In the genomic region with DNA sequence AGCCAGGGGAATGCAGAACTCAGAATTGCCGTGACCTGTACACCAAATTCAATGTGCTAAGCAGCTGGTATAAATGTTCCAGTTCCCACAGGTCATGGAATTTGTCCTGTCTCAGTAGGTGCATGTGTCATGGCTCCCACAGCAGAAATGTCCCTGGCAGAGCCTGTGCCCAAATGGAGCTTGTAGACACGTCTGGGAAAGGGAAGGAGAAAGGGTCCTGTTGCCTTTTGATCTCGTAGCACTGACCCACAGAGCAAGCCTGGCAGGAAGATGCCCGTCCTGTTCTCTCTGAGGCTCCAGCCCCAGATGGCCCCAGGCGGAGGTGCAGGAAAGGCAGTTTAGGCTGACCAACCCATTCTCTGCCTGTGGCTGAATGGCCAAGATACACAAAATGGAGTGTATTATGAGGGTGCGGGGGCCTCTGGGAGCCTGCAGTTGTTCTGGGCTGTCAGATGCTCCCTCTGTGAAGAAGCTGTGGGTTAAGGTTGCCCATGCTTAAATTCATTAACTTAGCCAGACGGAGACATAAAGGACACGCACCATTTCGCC, we compare ENCODE assay signal across 9 mouse cellular contexts.
DNase-seq lines count a peak whose midpoint lies in the region; ATAC-seq and TF ChIP-seq lines count a peak whose summit lies in the region.
"Had no signal": no experiment of that assay in that cellular context is flagged by ENCODE, and none has a peak within 500 bp of the region (broad histone marks: within the 10 kb centered on the region; RNA-seq: fewer than 3 reads in every experiment).

No protein-coding gene starts in this region.

- H3K4me2 ChIP-seq in kidney, postnatal 0 days (ENCODE audit: low read length): no peak overlapping the region
- no peak overlapping the region for H3K4me2 ChIP-seq in embryonic facial prominence, embryonic 14.5 days (ENCODE audit: low read depth, low read length)
- no peak overlapping the region for H3K4me2 ChIP-seq in hindbrain, embryonic 15.5 days
- H3K4me2 ChIP-seq in neural tube, embryonic 12.5 days (replicated peaks): no peak overlapping the region; the same call in 1 of the 2 replicates

- DNase-seq in kidney, postnatal 0 days (ENCODE audit: low spot score): no peak
- DNase-seq in kidney, adult 9 months: no peak
- DNase-seq in embryonic facial prominence, embryonic 14.5 days (ENCODE audit: low spot score): no peak
- DNase-seq in right cerebral cortex, postnatal 36 days (ENCODE audit: low spot score in 2 of 2): no peak
- no peak for DNase-seq in adrenal gland, postnatal 25 days
- DNase-seq in adrenal gland, postnatal 4 days (ENCODE audit: low spot score in 2 of 2): no peak
- DNase-seq: layer of hippocampus, adult 9-11 months had no signal

- TF ChIP-seq CTCF in kidney, postnatal 0 days (IDR thresholded peaks at IDR 0.05; ENCODE audit: low read depth): no peak

- H3K27ac ChIP-seq in kidney, postnatal 0 days: peak overlapping the region; percentile 67; the same call in 1 of the 2 replicates
- peak overlapping the region; percentile 70 for H3K27ac ChIP-seq in embryonic facial prominence, embryonic 14.5 days (replicated peaks; ENCODE audit: low read depth, low read length)
- H3K27ac ChIP-seq in hindbrain, embryonic 15.5 days (replicated peaks): peak overlapping the region; percentile 91
- peak overlapping the region; percentile 86 for H3K27ac ChIP-seq in neural tube, embryonic 12.5 days

- no peaks in the 10 kb centered on the region for H3K9me3 ChIP-seq in kidney, postnatal 0 days (replicated peaks; ENCODE audit: low read length)
- H3K9me3 ChIP-seq in embryonic facial prominence, embryonic 14.5 days (ENCODE audit: control insufficient read depth, low read length): no peaks in the 10 kb centered on the region
- no peaks in the 10 kb centered on the region for H3K9me3 ChIP-seq in hindbrain, embryonic 15.5 days
- H3K9me3 ChIP-seq in neural tube, embryonic 12.5 days: no peaks in the 10 kb centered on the region

- H3K27me3 ChIP-seq in kidney, postnatal 0 days (ENCODE audit: insufficient read depth, low read length): no peaks in the 10 kb centered on the region
- H3K27me3 ChIP-seq in embryonic facial prominence, embryonic 14.5 days (replicated peaks; ENCODE audit: control insufficient read depth, insufficient read depth, low read length): no peaks in the 10 kb centered on the region
- H3K27me3 ChIP-seq in hindbrain, embryonic 15.5 days: no peaks in the 10 kb centered on the region
- H3K27me3 ChIP-seq in neural tube, embryonic 12.5 days (replicated peaks): no peaks in the 10 kb centered on the region

- ATAC-seq in kidney, postnatal 0 days (replicated peaks; ENCODE audit: low FRiP score, low read depth): no peak
- no peak for ATAC-seq in embryonic facial prominence, embryonic 14.5 days (ENCODE audit: low read depth)
- ATAC-seq in hindbrain, embryonic 15.5 days (ENCODE audit: low FRiP score, low read depth): peak; percentile 27; the same call in 1 of the 2 replicates
- peak; percentile 38 for ATAC-seq in neural tube, embryonic 12.5 days (ENCODE audit: low FRiP score, low read depth)

- 0 out of 2 replicates have a peak, but pooled peaks cover 3% of the 10 kb centered on the region for H3K36me3 ChIP-seq in kidney, postnatal 0 days (ENCODE audit: insufficient read depth, low read length)
- H3K36me3 ChIP-seq in embryonic facial prominence, embryonic 14.5 days (ENCODE audit: control insufficient read depth, insufficient read depth, low read length): 0 out of 2 replicates have a peak, but pooled peaks cover 9% of the 10 kb centered on the region
- H3K36me3 ChIP-seq in hindbrain, embryonic 15.5 days: no peaks in the 10 kb centered on the region
- H3K36me3 ChIP-seq in neural tube, embryonic 12.5 days: 0 out of 2 replicates have a peak, but pooled peaks cover 6% of the 10 kb centered on the region

- H3K9ac ChIP-seq in kidney, postnatal 0 days (ENCODE audit: low read depth, low read length): no peak overlapping the region
- H3K9ac ChIP-seq in embryonic facial prominence, embryonic 14.5 days (ENCODE audit: low read depth, low read length): peak overlapping the region; percentile 26
- H3K9ac ChIP-seq in hindbrain, embryonic 15.5 days: peak overlapping the region; percentile 34; the same call in 1 of the 2 replicates
- H3K9ac ChIP-seq in neural tube, embryonic 12.5 days: peak overlapping the region; percentile 30; the same call in 1 of the 2 replicates

- H3K4me3 ChIP-seq in kidney, postnatal 0 days (replicated peaks; ENCODE audit: low read depth, low read length): no peak overlapping the region
- no peak overlapping the region for H3K4me3 ChIP-seq in embryonic facial prominence, embryonic 14.5 days (ENCODE audit: low read depth, low read length)
- H3K4me3 ChIP-seq in hindbrain, embryonic 15.5 days: no peak overlapping the region
- no peak overlapping the region for H3K4me3 ChIP-seq in neural tube, embryonic 12.5 days

- WGBS in kidney, postnatal 0 days: 46% methylated on average over 9 of the region's 9 CpGs
- 61% methylated on average over 9 of the region's 9 CpGs for WGBS in embryonic facial prominence, embryonic 14.5 days
- 22% methylated on average over 9 of the region's 9 CpGs for WGBS in hindbrain, embryonic 15.5 days
- 32% methylated on average over 9 of the region's 9 CpGs for WGBS in neural tube, embryonic 12.5 days

- peaks cover 30% of the 10 kb centered on the region for H3K4me1 ChIP-seq in kidney, postnatal 0 days (replicated peaks; ENCODE audit: insufficient read depth, low read length)
- H3K4me1 ChIP-seq in embryonic facial prominence, embryonic 14.5 days (ENCODE audit: control insufficient read depth, insufficient read depth, low read length): peaks cover 40% of the 10 kb centered on the region
- peaks cover 74% of the 10 kb centered on the region for H3K4me1 ChIP-seq in hindbrain, embryonic 15.5 days (replicated peaks)
- H3K4me1 ChIP-seq in neural tube, embryonic 12.5 days: peaks cover 66% of the 10 kb centered on the region

Comparison
In these comparisons a context has a peak if more than half of its experiments do, and no peak if none do; other contexts are left out.
1. ATAC-seq: peak in hindbrain, embryonic 15.5 days (single experiment) and neural tube, embryonic 12.5 days (single experiment); none in kidney, postnatal 0 days (single experiment) and embryonic facial prominence, embryonic 14.5 days (single experiment).
2. Peak in every context shown above with its lines, with median percentiles within 50 percentile points of each other: H3K27ac ChIP-seq.